Mouse (Mus musculus): ENCODE results near the gene Sphk1.

GRCm38 (mm10) chr11:116572756-116573543 lies 42.2 kb downstream of the Sphk1 start:
- TF ChIP-seq CTCF (conservative IDR thresholded peaks at IDR 0.05; ENCODE audit: low read length) (no peak), POU5F1 (IDR thresholded peaks at IDR 0.05; ENCODE audit: borderline replicate concordance, low read length) (no peak), NANOG (IDR thresholded peaks at IDR 0.05; ENCODE audit: borderline replicate concordance, low read length) (no peak)

Data from E14TG2a.4 (cell line).